Mouse (Mus musculus) layer of hippocampus, adult 2 months (tissue): ENCODE data around the gene Irx2. TPM values are rescaled to one million over a fixed set of nuclear protein-coding genes. Genes with fewer than 3 reads are reported as not detected.

ENCODE experiments used
- DNase-seq, 2 experiments: peaks; one replicate each; pipeline ENCODE4 v3.0.0; 2022; ENCODE audit warnings: low spot score in 2 of 2
- H3K27ac ChIP-seq: fragments of 200-600 bp; 2 replicates; pipeline ENCODE4 v1.8.1; 2022
- H3K4me3 ChIP-seq: fragments of 200-600 bp; 2 replicates; pipeline ENCODE4 v1.8.1; 2022; ENCODE audit warnings: mild to moderate bottlenecking
- CTCF ChIP-seq: fragments of 200-600 bp; conservative IDR thresholded peaks from 2 replicates; pipeline ENCODE4 v1.8.1; 2022; ENCODE audit warnings: antibody characterized with exemption, mild to moderate bottlenecking, moderate library complexity
- total RNA-seq, 2 experiments: library from RNA; stranded (reverse); gene quantifications; 2 replicates each; pipeline ENCODE4 v1.2.3; 2021

Gene Irx2
- total RNA-seq, 2 experiments from 2014 or later = 0.54 TPM; not detected in 1

GRCm38 (mm10) chr13:72656447-72656846, 27.8 kb downstream of the Irx2 start:
- H3K4me3 ChIP-seq = no peak overlapping the region

GRCm38 (mm10) chr13:72675826-72676225, 47.2 kb downstream of the Irx2 start:
- TF ChIP-seq CTCF = no peak
- DNase-seq = no peak

More at GRCm38 (mm10) chr13:72656447-72656846, 27.8 kb downstream of the Irx2 start:
- TF ChIP-seq CTCF = no peak
- H3K27ac ChIP-seq = no peak overlapping the region
- no peak for DNase-seq

More at GRCm38 (mm10) chr13:72675826-72676225, 47.2 kb downstream of the Irx2 start:
- Histone ChIP-seq H3K4me3 (no peak overlapping the region), H3K27ac (no peak overlapping the region)
